Mouse (Mus musculus) left cerebral cortex, adult 6 months (tissue): ENCODE results near the gene Olfr1122. TPM values are rescaled to one million over a fixed set of nuclear protein-coding genes. Genes with fewer than 3 reads are reported as not detected.

Experiments used
- long read RNA-seq, 2 experiments: library from polyadenylated mRNA; unstranded; transcript quantifications; one replicate each; pipeline ENCODE4 v2.0.0; 2019 to 2020
- polyA plus RNA-seq: library from polyadenylated mRNA; unstranded; fragments of <200 nt; fragmentation: Nextera tagmentation; gene quantifications from 2 replicates; pipeline ENCODE4 v1.2.3, GENCODE M21; 2021

Gene Olfr1122
- not detected in 2 replicates for polyA plus RNA-seq
- long read RNA-seq, experiment 1: 0 reads
- long read RNA-seq, experiment 2: 0 reads

DNA sequence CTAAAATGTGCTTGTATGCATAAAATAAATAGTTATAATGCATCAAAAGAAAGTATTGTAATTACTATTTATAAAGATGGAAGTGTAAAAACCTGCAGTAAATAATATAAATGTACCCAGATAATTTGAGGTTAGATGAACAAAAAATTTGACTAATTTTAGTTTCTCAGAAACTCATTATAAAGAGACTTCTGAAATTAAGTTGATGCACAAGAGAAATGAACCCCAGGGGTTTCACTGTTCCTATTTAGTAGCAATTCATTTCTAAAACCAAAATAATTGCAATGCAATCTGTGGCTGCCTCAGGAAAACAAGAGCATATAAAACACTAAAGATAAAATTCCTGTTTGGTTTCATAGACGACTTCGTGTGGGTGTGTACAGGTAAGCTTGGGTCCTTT is at the start of gene Olfr1122:
Gene Olfr1122, plus strand, starts transcription at position 301 of the 400 bp plus-strand sequence.

DNA sequence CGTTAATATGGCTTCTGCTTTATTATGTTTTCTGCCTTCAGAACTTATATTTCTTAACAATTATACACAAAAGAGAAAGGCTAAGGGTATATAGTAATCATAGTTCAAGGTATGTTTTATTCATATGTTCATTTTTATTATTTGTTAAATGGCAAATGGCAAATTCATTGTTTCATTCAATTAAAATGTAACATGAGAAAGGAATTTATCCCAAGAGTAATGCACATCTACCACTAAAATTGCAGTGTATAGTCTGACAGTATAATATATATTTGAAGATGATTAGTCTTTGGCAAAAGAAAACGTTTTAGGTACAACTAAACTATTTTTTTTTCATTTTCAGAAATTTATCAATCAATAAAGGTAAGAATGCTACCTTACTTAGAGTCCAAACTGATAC is 31.1 kb upstream of the Olfr1122 start, which contains the start of gene Olfr1120:
Gene Olfr1120, plus strand, starts transcription at position 301 of the 400 bp plus-strand sequence.

GRCm38 (mm10) chr2:87369595-87369994 is 16.1 kb upstream of the Olfr1122 start, which contains the start of gene Olfr1121:
Gene Olfr1121 (plus strand): TSS chr2:87369895.

DNA sequence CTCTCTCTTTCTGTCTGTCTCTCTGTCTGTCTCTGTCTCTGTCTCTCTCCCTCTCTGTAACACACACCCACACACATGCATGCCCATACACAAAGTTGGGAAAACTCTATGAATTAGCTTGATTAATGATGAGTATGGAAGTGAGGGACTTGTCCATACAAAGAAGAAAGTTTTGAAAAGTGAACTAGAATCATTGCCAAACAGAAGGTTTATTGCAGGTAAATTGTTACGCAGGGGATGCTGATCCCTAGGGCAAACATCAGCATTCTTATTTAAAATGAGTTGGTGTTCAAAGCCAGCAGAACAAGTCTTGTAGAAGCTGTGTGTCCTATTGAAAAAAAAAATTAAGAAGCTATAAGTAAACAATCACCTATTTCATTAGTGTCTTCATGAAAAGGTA is 30.7 kb downstream of the Olfr1122 start, which contains the start of gene Olfr1123:
Gene Olfr1123, plus strand, starts transcription at position 301 of the 400 bp plus-strand sequence.

DNA sequence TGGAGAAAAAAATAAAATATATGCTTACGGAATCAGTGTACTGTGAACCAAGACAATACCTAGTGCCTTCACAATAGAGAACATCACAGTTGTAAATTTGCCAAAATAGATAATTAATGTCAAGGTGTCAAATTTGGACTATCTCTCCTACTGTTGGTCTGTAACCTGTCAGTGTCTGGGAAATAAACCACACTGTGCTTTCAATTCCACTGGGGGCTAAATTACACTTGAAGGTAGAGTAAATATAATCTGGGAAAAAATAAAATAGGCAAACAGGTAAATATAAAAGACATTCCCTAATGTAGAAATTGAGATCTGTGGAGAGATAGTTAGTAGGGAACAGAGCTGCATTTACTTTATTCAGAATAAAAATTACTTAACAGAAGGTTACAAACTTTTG is 44.3 kb downstream of the Olfr1122 start, which contains the start of gene Olfr1124:
Gene Olfr1124, plus strand, starts transcription at position 301 of the 400 bp plus-strand sequence.

Other genes starting within 250 kb of the Olfr1122 start
- not detected in 2 replicates for gene Olfr1110, start 245.5 kb upstream of the Olfr1122 start, polyA plus RNA-seq
- not detected in 2 replicates for gene Olfr1111, start 233.2 kb upstream of the Olfr1122 start, polyA plus RNA-seq
- gene Olfr1112, start 198.1 kb upstream of the Olfr1122 start, polyA plus RNA-seq: not detected in 2 replicates
- not detected in 2 replicates for gene Olfr1113, start 176.9 kb upstream of the Olfr1122 start, polyA plus RNA-seq
- gene Olfr1115, start 137.8 kb upstream of the Olfr1122 start, polyA plus RNA-seq: not detected in 2 replicates
- not detected in 2 replicates for gene Olfr1116, start 118.3 kb upstream of the Olfr1122 start, polyA plus RNA-seq
- not detected in 2 replicates for gene Olfr1118, start 78.3 kb upstream of the Olfr1122 start, polyA plus RNA-seq
- gene Olfr1120, start 31.0 kb upstream of the Olfr1122 start, polyA plus RNA-seq: not detected in 2 replicates
- gene Olfr1121, start 16.0 kb upstream of the Olfr1122 start, polyA plus RNA-seq: not detected in 2 replicates
- not detected in 2 replicates for gene Olfr1123, start 30.8 kb downstream of the Olfr1122 start, polyA plus RNA-seq
- 0.11 TPM in 2 replicates for gene Olfr1124, start 44.4 kb downstream of the Olfr1122 start, polyA plus RNA-seq
- not detected in 2 replicates for gene Olfr1126, start 68.1 kb downstream of the Olfr1122 start, polyA plus RNA-seq
- not detected in 2 replicates for gene Pramel7, start 111.2 kb downstream of the Olfr1122 start, polyA plus RNA-seq
- gene Pramel6, start 120.7 kb downstream of the Olfr1122 start, polyA plus RNA-seq: not detected in 2 replicates
- gene Olfr153, start 145.9 kb downstream of the Olfr1122 start, polyA plus RNA-seq: not detected in 2 replicates
- not detected in 2 replicates for gene Olfr1128, start 159.7 kb downstream of the Olfr1122 start, polyA plus RNA-seq
- not detected in 2 replicates for gene Olfr1129, start 188.1 kb downstream of the Olfr1122 start, polyA plus RNA-seq
- gene Olfr1130, start 220.4 kb downstream of the Olfr1122 start, polyA plus RNA-seq: not detected in 2 replicates
- not detected in 2 replicates for gene Olfr1131, start 241.3 kb downstream of the Olfr1122 start, polyA plus RNA-seq